Mouse (Mus musculus) kidney, postnatal 14 days (tissue): ENCODE data around the gene Cnp.

Experiments
- DNase-seq: peaks from one replicate; pipeline ENCODE4 v3.0.0; 2022; ENCODE audit warnings: mixed read lengths

Cnp gene

GRCm38 (mm10) chr11:100625754-100626700 lies 51.3 kb downstream of the Cnp start:
- no peak for DNase-seq

GRCm38 (mm10) chr11:100626701-100627195 lies 52.0 kb downstream of the Cnp start:
- DNase-seq, result peak; percentile 83

GRCm38 (mm10) chr11:100628056-100628455 lies 53.4 kb downstream of the Cnp start:
- no peak for DNase-seq

GRCm38 (mm10) chr11:100628862-100629352 lies 54.2 kb downstream of the Cnp start:
- no peak for DNase-seq

- no peak for DNase-seq
Measured at GRCm38 (mm10) chr11:100634530-100634929, 59.8 kb downstream of the Cnp start.

GRCm38 (mm10) chr11:100640159-100640906 lies 65.6 kb downstream of the Cnp start:
- DNase-seq, result peak; percentile 31
